Mouse (Mus musculus): ENCODE measurements around the gene Saysd1.

Saysd1 gene

GRCm38 (mm10) chr14:20112218-20112617, 26.1 kb downstream of the Saysd1 start:
- peak; percentile 57 for DNase-seq (ENCODE audit: low read depth, low spot score)

- DNase-seq (ENCODE audit: low read depth, low spot score) = no peak
These were observed 27.4 kb downstream of the Saysd1 start for GRCm38 (mm10) chr14:20110945-20111344.

- DNase-seq (ENCODE audit: low read depth, low spot score) = no peak
These were observed 32.1 kb downstream of the Saysd1 start for GRCm38 (mm10) chr14:20106271-20106670.

GRCm38 (mm10) chr14:20103207-20103606, 35.1 kb downstream of the Saysd1 start:
- DNase-seq (ENCODE audit: low read depth, low spot score) = no peak

GRCm38 (mm10) chr14:20098061-20098460, 40.3 kb downstream of the Saysd1 start:
- no peak for DNase-seq (ENCODE audit: low read depth, low spot score)

- no peak for DNase-seq (ENCODE audit: low read depth, low spot score)
These were observed 43.4 kb downstream of the Saysd1 start for GRCm38 (mm10) chr14:20094942-20095341.

- peak; percentile 74 for DNase-seq (ENCODE audit: low read depth, low spot score)
These were observed 44.8 kb downstream of the Saysd1 start for GRCm38 (mm10) chr14:20093493-20093892.

- DNase-seq (ENCODE audit: low read depth, low spot score) = peak; percentile 67
These were observed 54.0 kb downstream of the Saysd1 start for GRCm38 (mm10) chr14:20084335-20084734.

- DNase-seq (ENCODE audit: low read depth, low spot score) = peak; percentile 97
These were observed 55.6 kb downstream of the Saysd1 start for GRCm38 (mm10) chr14:20082536-20083325.

GRCm38 (mm10) chr14:20081937-20082533, 56.3 kb downstream of the Saysd1 start:
- DNase-seq (ENCODE audit: low read depth, low spot score) = no peak

GRCm38 (mm10) chr14:20081084-20081483, 57.2 kb downstream of the Saysd1 start:
- no peak for DNase-seq (ENCODE audit: low read depth, low spot score)

- no peak for DNase-seq (ENCODE audit: low read depth, low spot score)
These were observed 61.2 kb downstream of the Saysd1 start for GRCm38 (mm10) chr14:20077181-20077580.

- no peak for DNase-seq (ENCODE audit: low read depth, low spot score)
These were observed 62.8 kb downstream of the Saysd1 start for GRCm38 (mm10) chr14:20075544-20075943.

GRCm38 (mm10) chr14:20074759-20075158, 63.6 kb downstream of the Saysd1 start:
- no peak for DNase-seq (ENCODE audit: low read depth, low spot score)

- peak; percentile 41 for DNase-seq (ENCODE audit: low read depth, low spot score)
These were observed 67.7 kb downstream of the Saysd1 start for GRCm38 (mm10) chr14:20070629-20071028.

- peak; percentile 62 for DNase-seq (ENCODE audit: low read depth, low spot score)
These were observed 70.0 kb downstream of the Saysd1 start for GRCm38 (mm10) chr14:20068365-20068764.

- peak; percentile 94 for DNase-seq (ENCODE audit: low read depth, low spot score)
These were observed 70.8 kb downstream of the Saysd1 start for GRCm38 (mm10) chr14:20067293-20068074.

GRCm38 (mm10) chr14:20064771-20065170, 73.6 kb downstream of the Saysd1 start:
- DNase-seq (ENCODE audit: low read depth, low spot score) = no peak

- peak; percentile 76 for DNase-seq (ENCODE audit: low read depth, low spot score)
These were observed 89.9 kb downstream of the Saysd1 start for GRCm38 (mm10) chr14:20048481-20048835.

GRCm38 (mm10) chr14:20047814-20048480, 90.4 kb downstream of the Saysd1 start:
- peak; percentile 31 for DNase-seq (ENCODE audit: low read depth, low spot score)

GRCm38 (mm10) chr14:20047291-20047690, 91.0 kb downstream of the Saysd1 start:
- DNase-seq (ENCODE audit: low read depth, low spot score) = no peak

GRCm38 (mm10) chr14:20044036-20044435, 94.3 kb downstream of the Saysd1 start:
- DNase-seq (ENCODE audit: low read depth, low spot score) = no peak
